Mouse (Mus musculus): ENCODE data around the gene Fgf12. TPM values are rescaled to one million over a fixed set of nuclear protein-coding genes. Genes with fewer than 3 reads are reported as not detected.

The Fgf12 gene
- total RNA-seq, 2 experiments from 2014 or later: 135 to 154 TPM

DNA sequence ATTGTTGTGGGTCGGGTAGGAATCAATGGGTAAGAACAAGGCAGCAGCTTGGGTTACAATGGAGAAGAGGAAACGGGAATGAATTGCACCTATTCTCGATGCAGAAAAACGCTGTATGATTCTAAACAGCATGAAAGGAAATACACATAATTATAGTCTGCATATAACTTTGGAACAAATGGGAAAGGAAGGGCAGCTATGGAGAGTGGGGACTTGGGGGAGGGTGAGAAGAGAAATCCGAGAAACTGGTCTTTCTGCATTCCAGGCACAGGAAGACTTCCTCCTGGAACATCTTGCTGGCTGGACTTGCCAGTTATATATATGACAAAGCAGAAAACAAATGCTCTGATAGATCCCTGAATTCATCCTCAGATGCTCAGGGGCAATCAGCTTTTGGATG, 127.2 kb downstream of the Fgf12 start:
- no peak for DNase-seq (ENCODE audit: extremely low spot score in 1 of 2, low spot score in 1 of 2)

DNA sequence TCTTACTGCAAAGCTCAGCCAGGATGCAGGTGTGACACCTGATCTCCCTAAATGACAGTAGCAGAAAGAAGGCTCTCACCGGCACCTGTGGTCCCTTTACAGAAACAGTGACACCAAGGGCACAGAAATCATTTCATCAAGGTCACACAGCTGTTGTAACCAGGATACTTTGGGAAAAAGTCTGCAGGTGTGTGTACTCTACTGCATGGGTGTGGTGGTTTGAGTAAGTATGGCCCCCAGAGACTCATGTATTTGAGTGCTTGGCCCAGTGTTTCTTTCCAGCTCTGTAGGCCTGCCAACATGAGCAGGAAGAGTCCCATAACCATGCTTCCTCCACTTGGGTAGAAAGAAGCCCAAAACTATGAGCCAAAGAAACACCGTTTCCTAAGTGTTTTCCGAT, 138.5 kb downstream of the Fgf12 start:
- DNase-seq (ENCODE audit: extremely low spot score in 1 of 2, low spot score in 1 of 2): no peak

DNA sequence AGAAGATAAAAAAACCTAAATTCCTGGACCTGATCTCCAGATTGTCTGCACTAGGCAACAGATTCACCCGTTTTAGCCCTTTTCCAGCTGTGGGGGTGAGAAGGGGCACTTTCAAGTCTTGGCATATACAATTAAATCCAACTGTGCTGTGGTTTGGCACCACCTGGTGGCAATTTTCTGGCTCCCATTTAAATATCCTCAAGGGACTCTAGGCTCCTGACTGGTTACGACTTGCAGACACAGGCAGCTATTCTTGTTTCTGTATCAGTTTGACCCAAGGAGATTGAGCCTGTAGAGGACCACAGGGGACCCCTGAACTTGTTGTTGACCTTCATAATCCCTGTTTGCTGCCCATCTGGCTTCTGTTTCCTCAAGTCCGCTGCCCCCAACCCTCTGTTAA, 141.9 kb downstream of the Fgf12 start:
- DNase-seq (ENCODE audit: extremely low spot score in 1 of 2, low spot score in 1 of 2): peak in 1 of 2 experiments; percentile 42

DNA sequence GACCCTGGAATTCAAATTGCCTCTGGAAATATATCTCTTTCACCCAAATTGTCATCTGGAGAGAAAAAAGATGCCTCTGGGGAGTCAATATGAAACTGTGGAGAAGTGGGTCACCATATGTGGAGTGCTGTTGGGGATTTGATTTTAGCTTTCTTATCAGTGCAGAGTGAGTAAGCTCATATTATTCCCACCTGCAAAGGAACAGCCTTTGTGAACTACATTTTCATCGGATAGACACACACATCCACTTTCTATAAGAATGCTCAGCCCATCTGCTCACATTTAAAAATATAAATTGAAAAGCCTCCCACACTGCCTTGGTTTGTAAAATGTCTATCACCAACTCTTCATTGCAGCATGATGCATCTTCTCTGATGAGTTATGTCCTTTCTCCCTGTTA, 149.7 kb downstream of the Fgf12 start:
- DNase-seq (ENCODE audit: extremely low spot score in 1 of 2, low spot score in 1 of 2): no peak

DNA sequence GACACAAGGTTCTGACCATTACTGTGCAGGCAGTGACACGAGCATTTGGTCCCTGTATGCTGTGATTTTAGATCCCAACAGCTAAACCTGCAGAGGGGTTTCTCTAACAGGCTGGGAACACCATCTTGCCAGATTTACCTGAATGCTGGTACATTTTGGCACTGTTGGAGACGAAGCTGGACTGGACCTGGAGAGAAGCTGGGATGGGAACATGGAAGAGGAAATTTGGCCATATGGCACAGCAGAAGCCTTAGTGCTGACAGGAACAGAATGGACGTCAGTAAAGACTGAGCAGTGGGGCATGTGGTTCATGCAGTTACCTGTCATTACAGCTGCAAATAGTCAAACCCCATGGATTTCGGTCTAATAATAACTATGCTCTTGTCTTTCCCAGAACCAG, 151.1 kb downstream of the Fgf12 start:
- no peak for DNase-seq (ENCODE audit: extremely low spot score in 1 of 2, low spot score in 1 of 2)

DNA sequence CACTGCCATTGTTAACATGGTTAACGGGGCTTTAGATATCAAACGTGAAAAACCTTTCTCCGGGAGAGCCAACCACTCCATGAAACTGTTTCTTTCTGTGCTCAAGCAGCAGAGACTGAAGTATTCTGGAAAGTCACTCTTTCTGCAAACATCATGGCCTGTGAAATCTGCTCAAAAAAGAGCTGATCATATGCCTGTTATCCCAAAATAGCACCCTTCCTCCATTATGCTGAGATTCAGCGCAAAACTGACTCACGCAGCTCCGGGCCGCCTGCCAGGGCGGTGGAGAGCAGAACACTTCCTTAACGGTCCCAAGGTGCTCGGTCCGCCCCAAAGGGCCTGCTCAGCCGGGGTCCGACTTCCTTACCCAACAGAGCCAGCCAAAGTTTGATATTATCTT, 156.8 kb downstream of the Fgf12 start:
- peak; percentile 44 to 53 for DNase-seq (ENCODE audit: extremely low spot score in 1 of 2, low spot score in 1 of 2)

DNA sequence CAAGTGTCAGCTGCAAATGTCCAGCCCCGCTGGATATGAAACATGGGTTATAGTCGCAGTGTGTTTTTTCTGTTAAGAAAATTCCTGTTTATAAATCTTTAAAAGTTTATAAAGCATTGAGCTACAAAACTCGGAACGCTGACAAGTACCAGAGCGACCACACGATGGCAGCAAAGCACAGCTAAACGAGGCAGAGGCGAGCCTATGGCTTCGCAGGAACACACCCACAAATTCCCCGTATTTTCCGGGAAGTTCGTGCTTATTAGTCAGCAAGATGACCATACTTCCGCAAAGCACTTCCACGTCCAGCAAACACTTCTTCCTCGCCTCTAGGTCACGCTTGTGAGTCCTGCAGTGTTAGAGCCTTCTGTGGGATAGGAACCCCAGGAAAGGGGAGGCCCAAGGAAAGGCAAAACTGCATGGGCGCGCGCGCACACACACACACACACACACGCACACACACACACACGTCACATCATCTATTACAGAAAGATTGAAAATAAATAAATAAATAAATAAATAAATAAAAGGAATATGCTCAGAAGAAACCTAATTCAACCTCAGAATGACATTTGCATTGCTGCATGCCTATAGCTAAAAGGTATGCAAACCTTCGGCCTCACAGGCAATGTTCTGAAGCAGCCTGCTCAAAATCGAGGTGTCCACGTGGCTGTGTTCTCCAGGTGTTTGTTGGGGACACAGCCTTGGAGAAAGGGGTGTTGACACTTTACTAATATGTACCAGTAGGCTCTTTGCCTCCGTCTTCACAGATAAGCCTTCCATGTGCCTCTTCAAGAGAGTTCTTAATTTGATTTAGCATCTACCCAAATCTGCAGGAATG, 159.6 kb downstream of the Fgf12 start:
- peak; percentile 64 to 86 for DNase-seq (ENCODE audit: extremely low spot score in 1 of 2, low spot score in 1 of 2)

DNA sequence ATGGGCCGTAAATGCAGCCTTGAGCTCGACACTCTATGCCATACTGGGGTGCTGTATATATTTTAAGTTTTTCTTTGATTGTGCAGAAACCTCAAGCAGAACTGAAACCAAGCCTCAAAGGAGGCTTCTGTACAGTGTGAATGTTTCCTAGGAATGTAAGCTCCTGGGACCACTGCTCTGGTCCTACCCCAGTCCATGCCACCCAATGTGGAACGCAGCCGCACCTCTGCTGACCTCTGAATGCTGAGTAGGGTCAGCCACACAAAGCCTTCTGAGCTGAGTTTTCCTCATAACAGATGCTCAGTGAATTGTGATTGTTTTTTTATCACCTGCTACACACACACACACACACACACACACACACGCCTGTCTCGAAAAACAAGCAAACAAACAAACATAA, 160.4 kb downstream of the Fgf12 start:
- DNase-seq (ENCODE audit: extremely low spot score in 1 of 2, low spot score in 1 of 2): no peak

DNA sequence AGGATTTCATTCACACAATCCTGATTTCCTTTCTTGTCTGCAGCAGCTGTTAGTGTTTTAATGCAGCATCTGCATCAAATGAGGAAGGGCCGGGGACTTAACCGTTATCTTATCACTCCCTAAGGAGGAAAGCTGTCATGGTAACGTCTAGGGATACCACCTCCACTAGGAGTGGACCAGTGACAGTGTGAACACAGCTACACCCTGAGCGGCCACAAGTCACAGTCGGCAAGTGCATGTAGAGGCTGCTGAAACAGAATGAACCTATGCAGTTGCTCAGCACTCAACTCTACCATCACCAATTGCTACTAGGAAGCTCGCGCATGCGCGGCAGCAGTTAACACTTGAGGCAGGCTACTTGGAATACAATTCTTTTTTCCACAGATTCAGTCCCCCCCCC, 161.3 kb downstream of the Fgf12 start:
- no peak for DNase-seq (ENCODE audit: extremely low spot score in 1 of 2, low spot score in 1 of 2)

DNA sequence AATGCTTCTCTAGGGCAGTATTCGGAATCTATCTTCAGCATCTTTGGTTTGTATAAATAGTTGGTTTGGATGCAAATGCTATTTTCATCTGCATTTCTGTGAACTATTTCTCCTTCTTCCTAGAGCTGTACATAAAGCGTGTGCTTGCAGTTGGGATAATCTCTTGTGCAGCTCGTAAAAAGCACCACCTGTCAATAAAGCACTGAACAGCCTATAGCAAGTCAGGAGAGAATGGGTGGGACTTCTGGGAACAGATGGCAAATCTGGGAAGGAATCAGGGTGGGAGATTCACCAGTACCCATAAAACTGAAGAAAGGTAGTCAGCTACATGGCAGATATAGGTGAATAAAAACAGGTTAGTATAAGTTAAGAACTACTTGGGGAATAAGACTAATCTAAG, 180.7 kb downstream of the Fgf12 start:
- DNase-seq (ENCODE audit: extremely low spot score in 1 of 2, low spot score in 1 of 2): no peak

DNA sequence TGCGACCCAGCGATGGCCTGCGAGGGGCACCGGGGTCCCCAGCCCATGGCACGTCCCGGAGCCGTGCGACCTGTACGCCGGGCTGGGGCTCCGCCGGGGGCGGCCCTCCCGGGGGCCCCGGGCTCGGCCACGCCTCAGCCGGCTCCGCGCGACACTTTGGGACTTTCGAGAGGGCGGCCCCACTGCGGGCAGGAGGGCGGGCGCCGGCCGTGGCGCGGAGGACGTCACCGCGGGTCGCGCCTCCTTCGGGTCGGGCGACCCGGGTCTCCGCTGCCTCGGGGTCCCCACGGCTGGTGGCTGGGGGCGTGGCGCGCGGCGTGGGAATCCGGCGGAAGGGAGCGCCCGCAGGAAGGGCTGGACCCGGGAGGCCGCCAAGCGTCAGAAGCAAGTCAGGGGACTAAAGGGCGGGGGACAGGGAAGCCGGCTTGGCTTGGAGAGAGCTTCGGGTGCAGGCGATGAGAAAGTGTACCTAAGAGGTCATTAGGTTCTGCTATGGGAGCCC, 188.1 kb downstream of the Fgf12 start:
- peak in 1 of 2 experiments; percentile 3 for DNase-seq (ENCODE audit: extremely low spot score in 1 of 2, low spot score in 1 of 2)

DNA sequence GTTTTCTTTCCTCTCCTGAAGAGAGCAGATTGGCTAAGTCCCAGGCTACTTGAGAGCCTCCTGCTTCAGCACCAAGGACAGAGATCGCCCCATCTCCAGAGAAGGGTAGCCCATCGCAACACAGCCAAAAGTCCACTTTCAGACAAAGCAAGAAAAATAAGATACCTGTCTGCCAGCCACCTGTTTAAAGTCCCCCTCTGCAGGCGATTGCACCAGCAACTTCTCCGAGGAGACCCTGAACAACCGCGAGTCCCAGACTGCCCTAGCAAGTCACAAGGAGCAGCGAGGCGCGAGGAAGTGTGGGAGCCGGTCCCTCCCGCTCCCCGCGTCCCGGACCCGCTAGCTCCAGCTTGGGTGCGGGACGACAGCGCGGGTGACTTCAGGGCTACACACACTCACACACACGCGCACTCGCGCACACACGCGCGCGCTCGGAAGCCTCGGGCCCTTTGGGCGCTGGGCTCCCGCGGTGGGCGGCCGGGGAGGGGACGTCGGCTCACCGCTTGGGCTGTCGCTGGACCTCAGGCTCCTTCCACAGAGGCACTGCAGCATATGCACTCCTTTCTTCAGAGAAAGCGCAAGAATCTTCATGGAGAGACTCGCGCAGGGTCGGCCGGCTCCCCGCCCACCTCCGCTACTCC, 188.7 kb downstream of the Fgf12 start:
- peak in 1 of 2 experiments; percentile 3 for DNase-seq (ENCODE audit: extremely low spot score in 1 of 2, low spot score in 1 of 2)

DNA sequence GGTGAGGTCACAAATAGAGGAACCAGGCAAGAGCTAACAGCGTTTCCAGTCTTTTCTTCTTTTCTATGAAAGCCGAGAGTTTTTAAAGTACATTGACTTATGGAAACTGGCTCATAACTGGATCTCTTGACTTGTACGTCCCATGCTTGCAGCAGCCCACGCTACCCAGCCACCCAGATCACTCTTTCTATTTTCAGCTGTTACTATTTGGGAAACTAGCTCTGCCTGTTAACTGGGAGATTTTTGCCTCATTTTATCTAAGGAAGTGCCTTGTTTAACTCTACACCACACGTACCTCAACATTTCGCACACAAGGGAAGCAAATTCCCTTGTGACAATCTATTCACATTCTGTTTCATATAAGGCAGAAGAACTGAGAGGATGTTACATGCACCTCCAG, 190.0 kb downstream of the Fgf12 start:
- no peak for DNase-seq (ENCODE audit: extremely low spot score in 1 of 2, low spot score in 1 of 2)

DNA sequence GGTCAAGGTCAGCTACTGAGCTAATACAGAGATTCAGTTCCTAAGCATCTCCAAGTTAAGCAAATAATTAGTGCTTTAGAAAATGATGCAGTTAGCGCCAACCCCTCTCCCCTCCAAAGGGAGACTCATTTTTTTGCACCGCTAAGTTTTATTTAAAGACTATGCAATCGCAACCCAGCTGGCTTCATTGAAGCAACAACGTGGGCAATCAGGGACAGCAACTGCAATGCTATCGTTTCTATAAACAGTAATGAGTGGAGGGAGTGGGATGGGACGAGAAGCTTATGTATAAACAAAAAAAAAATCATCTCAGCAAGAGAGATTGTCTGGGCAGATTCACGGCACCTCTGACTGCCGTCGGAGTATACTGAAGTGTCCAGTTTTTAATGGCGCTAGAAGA, 197.6 kb downstream of the Fgf12 start:
- no peak for DNase-seq (ENCODE audit: extremely low spot score in 1 of 2, low spot score in 1 of 2)

DNA sequence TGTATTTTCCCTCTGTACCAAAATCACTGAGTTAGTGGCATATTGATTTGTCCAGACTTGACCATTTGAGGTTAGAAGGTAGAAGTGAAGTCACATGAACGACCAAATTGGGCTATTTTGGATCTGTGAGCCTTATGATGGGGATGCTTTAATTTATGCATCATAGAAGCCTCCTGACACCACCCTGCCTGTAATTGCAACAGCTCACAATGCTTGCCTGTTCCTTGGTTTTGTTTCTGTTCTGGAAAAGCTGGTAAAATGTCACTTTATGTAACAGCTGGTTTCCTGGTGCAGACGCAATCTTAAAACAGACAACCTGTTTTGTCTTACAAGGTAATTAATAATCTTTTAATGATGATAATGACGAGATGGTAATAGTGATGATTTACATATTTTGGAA, 213.4 kb downstream of the Fgf12 start:
- DNase-seq (ENCODE audit: extremely low spot score in 1 of 2, low spot score in 1 of 2): no peak

DNA sequence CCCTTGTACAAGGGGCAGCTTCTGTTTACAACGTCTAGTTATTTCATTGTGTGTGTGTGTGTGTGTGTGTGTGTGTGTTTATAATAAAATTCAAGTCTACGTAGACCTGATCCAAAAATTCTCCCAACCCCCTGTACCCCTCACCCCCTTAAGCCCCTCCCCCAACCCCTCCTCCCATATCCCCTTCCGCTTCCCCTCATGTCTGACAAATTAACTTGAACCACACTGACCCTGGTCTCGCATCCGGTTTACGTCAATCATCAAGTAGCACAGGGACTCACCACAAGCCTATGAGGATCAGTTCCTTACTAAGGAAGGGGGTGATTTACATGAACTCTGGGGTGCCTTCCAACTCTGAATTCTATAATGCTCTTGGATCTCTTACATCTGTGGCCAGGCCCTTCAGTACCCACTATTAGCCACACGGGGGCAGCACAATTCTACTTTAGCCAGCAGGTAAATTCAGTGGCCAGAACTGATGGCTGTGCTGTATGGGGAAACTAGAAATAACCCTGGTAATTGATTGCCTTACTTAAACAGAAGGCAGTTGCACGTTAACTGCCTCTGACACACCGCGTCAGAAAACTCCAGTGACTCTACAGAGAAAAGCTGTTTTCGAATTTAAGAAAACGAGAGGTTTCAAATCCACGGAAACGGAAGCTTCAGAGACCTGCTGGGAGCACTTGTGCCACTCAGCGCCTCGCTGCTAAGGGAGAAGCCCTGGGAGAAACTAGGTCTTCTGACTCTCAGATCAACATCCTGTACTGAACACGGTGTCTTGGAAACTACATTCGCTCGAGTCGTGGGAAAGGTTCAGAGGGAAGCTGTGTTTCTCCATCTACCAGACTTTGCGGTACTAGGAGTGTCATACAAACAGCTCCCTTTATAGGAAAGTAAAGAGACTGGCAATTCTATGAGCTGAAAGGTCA, 235.0 kb downstream of the Fgf12 start:
- peak; percentile 51 to 85 for DNase-seq (ENCODE audit: extremely low spot score in 1 of 2, low spot score in 1 of 2)

DNA sequence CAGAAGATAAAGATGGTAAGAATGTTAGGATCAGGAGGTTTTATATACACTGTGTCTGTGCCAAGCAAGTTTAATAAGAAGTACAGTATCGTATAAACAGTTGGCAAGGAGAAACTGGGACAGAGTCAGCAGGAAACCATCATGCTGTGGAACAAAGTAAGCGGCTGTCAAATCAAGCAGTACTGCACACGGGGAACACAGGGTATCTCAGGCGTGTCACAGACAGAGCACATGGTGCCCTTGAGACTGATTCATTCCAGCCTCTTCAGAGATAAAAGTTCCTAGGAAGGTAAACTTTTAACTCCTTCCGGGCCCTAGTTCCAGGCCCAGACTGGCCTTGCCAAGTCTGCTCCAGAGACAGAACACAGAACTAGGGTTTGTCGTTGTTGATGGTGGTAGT, 240.4 kb downstream of the Fgf12 start:
- no peak for DNase-seq (ENCODE audit: extremely low spot score in 1 of 2, low spot score in 1 of 2)

DNA sequence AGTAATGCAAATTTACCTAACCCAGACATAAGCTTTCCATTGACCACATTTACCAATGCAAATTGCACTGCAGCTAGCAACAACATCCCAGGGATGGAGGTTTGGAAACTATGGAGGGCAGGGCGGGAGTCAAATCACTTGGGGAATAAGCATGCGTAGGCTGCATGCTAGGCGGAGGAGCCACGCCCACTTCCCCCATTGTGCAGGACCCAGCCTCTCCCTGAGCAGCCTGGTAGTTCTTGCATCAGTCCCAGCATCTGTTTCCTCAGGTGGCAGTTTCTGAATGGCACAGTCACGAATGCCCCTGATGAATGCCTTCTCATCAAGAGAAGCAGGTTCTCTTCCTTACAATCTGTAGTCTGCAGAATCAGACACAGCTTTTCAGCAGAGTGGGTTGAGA, 241.5 kb downstream of the Fgf12 start:
- DNase-seq (ENCODE audit: extremely low spot score in 1 of 2, low spot score in 1 of 2): no peak

DNA sequence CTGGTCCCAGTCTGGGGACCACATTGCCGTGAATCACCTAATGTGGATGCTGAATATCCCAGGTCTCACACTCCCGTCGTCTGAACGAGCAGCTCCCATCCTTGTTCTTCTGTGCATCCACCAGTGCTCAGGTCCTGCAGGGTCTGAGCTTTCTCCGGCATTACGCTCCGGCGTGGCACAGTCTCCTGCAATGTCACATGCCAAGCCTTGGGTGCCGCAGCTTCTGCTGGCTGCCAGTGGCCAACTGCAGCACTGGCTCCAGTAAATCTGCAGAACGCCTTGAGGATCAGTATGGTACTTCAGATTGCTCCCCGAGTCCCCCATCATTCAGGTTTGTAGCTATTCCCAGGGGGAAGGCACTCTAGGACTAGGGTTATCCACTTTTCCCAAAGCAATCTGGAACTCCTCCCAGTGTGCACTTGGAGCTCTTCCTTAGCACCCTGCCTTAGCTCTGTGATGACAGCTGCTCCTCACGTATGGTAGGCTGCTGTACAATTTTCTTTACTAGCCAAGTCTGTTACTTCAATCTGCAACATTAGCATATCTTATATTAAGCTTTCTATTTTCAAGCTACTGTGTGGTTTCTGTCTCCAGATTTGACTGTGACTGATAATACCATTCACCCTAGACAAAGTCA, 254.8 kb downstream of the Fgf12 start:
- DNase-seq (ENCODE audit: extremely low spot score in 1 of 2, low spot score in 1 of 2): peak in 1 of 2 experiments; percentile 25

DNA sequence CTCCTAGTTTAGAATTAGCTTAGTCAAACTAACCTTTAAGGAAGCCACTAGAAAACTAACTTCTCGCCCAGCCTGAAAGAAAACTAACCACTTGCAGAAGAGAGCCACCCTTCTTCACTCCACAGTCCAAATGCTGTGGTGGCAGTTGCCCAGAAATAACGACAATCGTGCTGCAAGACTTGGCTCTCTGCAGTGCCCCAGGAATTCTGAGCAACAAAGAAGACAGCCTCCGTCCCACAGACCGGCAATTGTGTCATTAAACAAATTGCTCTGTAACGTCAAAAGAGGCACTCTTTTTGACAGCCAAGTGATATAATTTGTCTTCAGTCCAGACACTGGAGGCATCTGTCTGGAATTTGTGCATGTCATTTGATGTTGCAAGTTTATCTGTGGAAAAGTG, 261.2 kb downstream of the Fgf12 start:
- DNase-seq (ENCODE audit: extremely low spot score in 1 of 2, low spot score in 1 of 2): peak in 1 of 2 experiments; percentile 8
